Comparison of ENCODE assay signal across 8 mouse cellular contexts in genomic region chr4:136893691-136894543, GRCm38 (mm10). TPM values are rescaled to one million over a fixed set of nuclear protein-coding genes. Genes with fewer than 3 reads are reported as not detected.
A peak's percentile ranks its signal among the peaks of the same experiment; 100 is the strongest.
DNase-seq lines count a peak whose midpoint lies in the region; TF ChIP-seq lines count a peak whose summit lies in the region.

No protein-coding gene starts in this region.

- H3K9me3 ChIP-seq in embryonic facial prominence, embryonic 10.5 days: no peaks in the 10 kb centered on the region
- H3K9me3 ChIP-seq in midbrain, embryonic 10.5 days (replicated peaks): no peaks in the 10 kb centered on the region

- peak; percentile 65 for TF ChIP-seq CTCF in kidney, adult 2 months (conservative IDR thresholded peaks at IDR 0.05; ENCODE audit: insufficient read depth, insufficient read length, low read depth, low read length)

- TF ChIP-seq POLR2A in kidney, adult 2 months (IDR thresholded peaks at IDR 0.05; ENCODE audit: low read depth, low read length): no peak

- no peak overlapping the region for H3K27ac ChIP-seq in embryonic facial prominence, embryonic 10.5 days (replicated peaks)
- no peak overlapping the region for H3K27ac ChIP-seq in kidney, adult 2 months (ENCODE audit: insufficient read depth, low read depth, low read length)
- H3K27ac ChIP-seq in midbrain, embryonic 10.5 days (replicated peaks): no peak overlapping the region

- 7% methylated on average over 9 of the region's 9 CpGs for WGBS in embryonic facial prominence, embryonic 10.5 days
- WGBS in kidney, adult 2 months: 5% methylated on average over 9 of the region's 9 CpGs
- 9% methylated on average over 9 of the region's 9 CpGs for WGBS in midbrain, embryonic 10.5 days

- H3K4me1 ChIP-seq in embryonic facial prominence, embryonic 10.5 days: peaks cover 17% of the 10 kb centered on the region
- H3K4me1 ChIP-seq in kidney, adult 2 months (ENCODE audit: control insufficient read depth, insufficient read depth, low read length): no peaks in the 10 kb centered on the region
- H3K4me1 ChIP-seq in midbrain, embryonic 10.5 days: peaks cover 35% of the 10 kb centered on the region

- H3K36me3 ChIP-seq in embryonic facial prominence, embryonic 10.5 days (replicated peaks): no peaks in the 10 kb centered on the region
- no peaks in the 10 kb centered on the region for H3K36me3 ChIP-seq in kidney, adult 2 months (ENCODE audit: control insufficient read depth, insufficient read depth, low read length)
- H3K36me3 ChIP-seq in midbrain, embryonic 10.5 days: no peaks in the 10 kb centered on the region

- H3K4me3 ChIP-seq in embryonic facial prominence, embryonic 10.5 days: no peak overlapping the region
- H3K4me3 ChIP-seq in kidney, adult 2 months (ENCODE audit: insufficient read depth, low read depth, low read length): no peak overlapping the region
- H3K4me3 ChIP-seq in midbrain, embryonic 10.5 days: no peak overlapping the region

- H3K27me3 ChIP-seq in embryonic facial prominence, embryonic 10.5 days (replicated peaks; ENCODE audit: low read depth, poor library complexity, severe bottlenecking): peaks cover 71% of the 10 kb centered on the region
- no peaks in the 10 kb centered on the region for H3K27me3 ChIP-seq in kidney, adult 2 months (replicated peaks; ENCODE audit: control insufficient read depth, insufficient read depth, low read length)
- peaks cover 91% of the 10 kb centered on the region for H3K27me3 ChIP-seq in midbrain, embryonic 10.5 days (ENCODE audit: low read depth, poor library complexity, severe bottlenecking)

- DNase-seq in left cerebral cortex, adult 18-20 months (ENCODE audit: low spot score in 2 of 2): peak; percentile 60 to 72
- DNase-seq in left cerebral cortex, adult 11 months (ENCODE audit: low spot score): no peak
- peak; percentile 30 for DNase-seq in adipocyte (ENCODE audit: low spot score)
- peak; percentile 69 for DNase-seq in embryonic facial prominence, embryonic 10.5 days (ENCODE audit: low spot score)
- peak; percentile 23 for DNase-seq in kidney, adult 2 months
- peak; percentile 65 for DNase-seq in midbrain, embryonic 10.5 days (ENCODE audit: low spot score)
- peak; percentile 72 for DNase-seq in testis, postnatal 10 days (ENCODE audit: low spot score)
- no peak for DNase-seq in gastrocnemius, postnatal 25 days

RNA-seq across cellular contexts. Expression of gene C1qc, which starts 1.1 kb away (rescaled TPM):
- 10 to 100 TPM; 37.8 to 44.8 TPM for total RNA-seq in left cerebral cortex, adult 18-20 months (2021)
- polyA plus RNA-seq in embryonic facial prominence, embryonic 10.5 days (2016; fragmentation: Nextera tagmentation; extraction: Ambion mirVana): 5.6 and 7.2 TPM in 2 replicates
- polyA plus RNA-seq in kidney, adult 2 months (2012; rRNA removed): 42.7 and 51.9 TPM in 2 replicates
- polyA plus RNA-seq in midbrain, embryonic 10.5 days (2016; fragmentation: Nextera tagmentation; extraction: Ambion mirVana): 7.1 and 12.9 TPM in 2 replicates
- 10 to 100 TPM; 10.9 to 13.3 TPM for total RNA-seq in gastrocnemius, postnatal 25 days (2021)

RNA-seq across cellular contexts. Expression of gene C1qa, which starts 4.7 kb away (rescaled TPM):
- 10 to 100 TPM; 50.6 to 53.6 TPM for total RNA-seq in left cerebral cortex, adult 18-20 months (2021)
- polyA plus RNA-seq in embryonic facial prominence, embryonic 10.5 days (2016; fragmentation: Nextera tagmentation; extraction: Ambion mirVana): 4.6 and 8.1 TPM in 2 replicates
- polyA plus RNA-seq in kidney, adult 2 months (2012; rRNA removed): 36.1 and 43.7 TPM in 2 replicates
- 4.9 and 9.1 TPM in 2 replicates for polyA plus RNA-seq in midbrain, embryonic 10.5 days (2016; fragmentation: Nextera tagmentation; extraction: Ambion mirVana)
- total RNA-seq in gastrocnemius, postnatal 25 days (2021): 10 to 100 TPM; 11.6 to 15.5 TPM

RNA-seq across cellular contexts. Expression of gene C1qb, which starts 7.9 kb away (rescaled TPM):
- 10 to 100 TPM; 53.1 to 57.5 TPM for total RNA-seq in left cerebral cortex, adult 18-20 months (2021)
- polyA plus RNA-seq in embryonic facial prominence, embryonic 10.5 days (2016; fragmentation: Nextera tagmentation; extraction: Ambion mirVana): 17.0 and 20.1 TPM in 2 replicates
- polyA plus RNA-seq in kidney, adult 2 months (2012; rRNA removed): 52.2 and 58.5 TPM in 2 replicates
- 20.6 and 32.4 TPM in 2 replicates for polyA plus RNA-seq in midbrain, embryonic 10.5 days (2016; fragmentation: Nextera tagmentation; extraction: Ambion mirVana)
- total RNA-seq in gastrocnemius, postnatal 25 days (2021): 10 to 100 TPM; 13.4 to 16.5 TPM

RNA-seq across cellular contexts. Expression of gene Ephb2, which starts 58.1 kb away (rescaled TPM):
- 10 to 100 TPM; 14.9 to 16.1 TPM for total RNA-seq in left cerebral cortex, adult 18-20 months (2021)
- 10.7 and 12.4 TPM in 2 replicates for polyA plus RNA-seq in embryonic facial prominence, embryonic 10.5 days (2016; fragmentation: Nextera tagmentation; extraction: Ambion mirVana)
- polyA plus RNA-seq in kidney, adult 2 months (2012; rRNA removed): 10.4 and 19.3 TPM in 2 replicates
- polyA plus RNA-seq in midbrain, embryonic 10.5 days (2016; fragmentation: Nextera tagmentation; extraction: Ambion mirVana): 15.6 and 20.9 TPM in 2 replicates
- 1 to 10 TPM in 1 of 2 experiments, under 1 TPM in 1; 1.00 to 1.2 TPM for total RNA-seq in gastrocnemius, postnatal 25 days (2021)

Comparison
In these comparisons a context has a peak if more than half of its experiments do, and no peak if none do; other contexts are left out.
1. DNase-seq: peak in left cerebral cortex, adult 18-20 months (2 of 2), adipocyte (single experiment), embryonic facial prominence, embryonic 10.5 days (single experiment), kidney, adult 2 months (single experiment), midbrain, embryonic 10.5 days (single experiment) and testis, postnatal 10 days (single experiment); none in left cerebral cortex, adult 11 months (single experiment) and gastrocnemius, postnatal 25 days (single experiment).